Mouse (Mus musculus) embryonic facial prominence, embryonic 10.5 days (tissue): ENCODE measurements around the gene Nif3l1. TPM values are rescaled to one million over a fixed set of nuclear protein-coding genes. Genes with fewer than 3 reads are reported as not detected.
A peak's percentile ranks its signal among the peaks of the same experiment; 100 is the strongest.

Experiments
- DNase-seq: peaks from one replicate; pipeline ENCODE4 v3.0.0-alpha.2; 2017; ENCODE audit warnings: low spot score
- H3K27ac ChIP-seq: fragments of 300-500 bp; sonication (generic); replicated peaks from 2 replicates; pipeline ENCODE4 v1.5.1; 2016; ENCODE audit warnings: mild to moderate bottlenecking
- H3K27me3 ChIP-seq: fragments of 300-500 bp; sonication (generic); replicated peaks from 2 replicates; pipeline ENCODE4 v1.6.1; 2016; ENCODE audit warnings: low read depth, mild to moderate bottlenecking; ENCODE audit not compliant: poor library complexity, severe bottlenecking
- H3K36me3 ChIP-seq: fragments of 300-500 bp; sonication (generic); replicated peaks from 2 replicates; pipeline ENCODE4 v1.6.1; 2016; ENCODE audit warnings: mild to moderate bottlenecking, moderate library complexity
- H3K4me1 ChIP-seq: fragments of 300-500 bp; sonication (generic); 2 replicates; pipeline ENCODE4 v1.6.1; 2016
- H3K4me3 ChIP-seq: fragments of 300-500 bp; sonication (generic); 2 replicates; pipeline ENCODE4 v1.5.1; 2016; ENCODE audit warnings: mild to moderate bottlenecking, moderate library complexity
- H3K9me3 ChIP-seq: fragments of 300-500 bp; sonication (generic); 2 replicates; pipeline ENCODE4 v1.6.1; 2016; ENCODE audit warnings: mild to moderate bottlenecking
- WGBS: fragments of 180-500 bp; shearing (Covaris S2); methylation state at CpG from one replicate; pipeline ENCODE4 v1.1.7; 2016; 5-methylcytosine and 5-hydroxymethylcytosine counted together
- polyA plus RNA-seq: library from polyadenylated mRNA; unstranded; fragments of >200 nt; fragmentation: Nextera tagmentation; extraction: Ambion mirVana; gene quantifications from 2 replicates; pipeline ENCODE4 v1.2.1, GENCODE M21; 2016

Gene Nif3l1
- polyA plus RNA-seq, 1 experiment from 2014 or later, result 76.9 TPM

DNA sequence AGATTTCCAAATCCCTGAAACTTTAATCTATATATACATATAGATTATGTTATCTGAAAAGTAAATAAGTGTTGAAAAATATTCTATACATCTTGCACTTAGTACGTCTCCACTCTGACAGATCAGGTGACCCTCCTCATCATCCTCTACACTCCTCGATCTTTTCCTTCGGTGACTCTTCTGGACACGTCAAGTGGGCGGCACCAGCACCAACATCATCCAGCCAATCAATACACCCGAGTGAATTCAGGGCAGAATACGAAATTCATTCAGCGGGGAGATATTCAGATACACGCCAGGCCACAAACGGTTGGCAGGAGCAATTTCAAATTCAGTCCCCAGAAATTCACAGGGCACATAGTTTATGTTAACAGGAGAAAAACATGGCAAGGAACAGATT lies 24.9 kb upstream of the Nif3l1 start:
- H3K27me3 ChIP-seq, result no peaks in the 10 kb centered on the region
- peaks cover 17% of the 10 kb centered on the region for H3K4me1 ChIP-seq
- H3K36me3 ChIP-seq, result peaks cover 69% of the 10 kb centered on the region
- DNase-seq, result no peak
- no peaks in the 10 kb centered on the region for H3K9me3 ChIP-seq
- WGBS, result 91% methylated on average over 10 of the region's 10 CpGs
- H3K4me3 ChIP-seq, result no peak overlapping the region
- no peak overlapping the region for H3K27ac ChIP-seq

- peaks cover 17% of the 10 kb centered on the region for H3K4me1 ChIP-seq
- no peak overlapping the region for H3K27ac ChIP-seq
- WGBS, result 83% methylated on average over 7 of the region's 7 CpGs
- H3K36me3 ChIP-seq, result peaks cover 60% of the 10 kb centered on the region
- H3K27me3 ChIP-seq, result no peaks in the 10 kb centered on the region
- no peak for DNase-seq
- H3K4me3 ChIP-seq, result no peak overlapping the region
- no peaks in the 10 kb centered on the region for H3K9me3 ChIP-seq
Measured at GRCm38 (mm10) chr1:58420961-58421360, 24.0 kb upstream of the Nif3l1 start.

- peak overlapping the region; percentile 100 for H3K4me3 ChIP-seq
- WGBS, result 15% methylated on average over 13 of the region's 13 CpGs
- peak overlapping the region; percentile 100 for H3K27ac ChIP-seq
- DNase-seq, result peak; percentile 40
- H3K27me3 ChIP-seq, result no peaks in the 10 kb centered on the region
- H3K9me3 ChIP-seq, result no peaks in the 10 kb centered on the region
- peaks cover 41% of the 10 kb centered on the region for H3K36me3 ChIP-seq
- H3K4me1 ChIP-seq, result peaks cover 17% of the 10 kb centered on the region
Measured at GRCm38 (mm10) chr1:58422879-58423278, 22.1 kb upstream of the Nif3l1 start.

- peak within 1 kb of the TSS; percentile 100 for H3K4me3 ChIP-seq
Measured at GRCm38 (mm10) chr1:58423371-58424248, 21.3 kb upstream of the Nif3l1 start, which contains the start of gene Clk1. Gene Clk1 (minus strand): TSS chr1:58424066.

GRCm38 (mm10) chr1:58424551-58424950 lies 20.4 kb upstream of the Nif3l1 start:
- peaks cover 17% of the 10 kb centered on the region for H3K4me1 ChIP-seq
- no peak overlapping the region for H3K27ac ChIP-seq
- peak overlapping the region; percentile 100; the same call in 1 of the 2 replicates for H3K4me3 ChIP-seq
- H3K9me3 ChIP-seq, result no peaks in the 10 kb centered on the region
- H3K36me3 ChIP-seq, result peaks cover 25% of the 10 kb centered on the region
- H3K27me3 ChIP-seq, result no peaks in the 10 kb centered on the region
- no peak for DNase-seq
- 81% methylated on average over 3 of the region's 3 CpGs for WGBS

More at GRCm38 (mm10) chr1:58423371-58424248, 21.3 kb upstream of the Nif3l1 start, which contains the start of gene Clk1:
- Histone ChIP-seq H3K9me3 (no peaks in the 10 kb centered on the region), H3K27ac (peak within 1 kb of the TSS; percentile 100), H3K4me1 (peaks cover 17% of the 10 kb centered on the region), H3K36me3 (peaks cover 34% of the 10 kb centered on the region), H3K27me3 (no peaks in the 10 kb centered on the region)
- peak; percentile 93 for DNase-seq
- under 1% methylated on average over 79 of the region's 79 CpGs for WGBS

- DNase-seq, result no peak
- H3K27ac ChIP-seq, result peak overlapping the region; percentile 91
- H3K36me3 ChIP-seq, result peaks cover 57% of the 10 kb centered on the region
- 14% methylated on average over 10 of the region's 10 CpGs for WGBS
- no peaks in the 10 kb centered on the region for H3K27me3 ChIP-seq
- H3K4me3 ChIP-seq, result peak overlapping the region; percentile 72
- H3K9me3 ChIP-seq, result no peaks in the 10 kb centered on the region
- H3K4me1 ChIP-seq, result peaks cover 22% of the 10 kb centered on the region
Measured at GRCm38 (mm10) chr1:58444691-58445090, 260 bp upstream of the Nif3l1 start.

- DNase-seq, result no peak
- Histone ChIP-seq H3K9me3 (no peaks in the 10 kb centered on the region), H3K27ac (peak overlapping the region; percentile 91), H3K4me1 (peaks cover 22% of the 10 kb centered on the region), H3K36me3 (peaks cover 55% of the 10 kb centered on the region), H3K4me3 (peak overlapping the region; percentile 72), H3K27me3 (no peaks in the 10 kb centered on the region)
- 14% methylated on average over 11 of the region's 11 CpGs for WGBS
Measured at GRCm38 (mm10) chr1:58445861-58446260, 910 bp downstream of the Nif3l1 start.

- Histone ChIP-seq H3K36me3 (peaks cover 57% of the 10 kb centered on the region), H3K9me3 (no peaks in the 10 kb centered on the region), H3K4me1 (peaks cover 22% of the 10 kb centered on the region), H3K27ac (no peak overlapping the region), H3K4me3 (no peak overlapping the region), H3K27me3 (no peaks in the 10 kb centered on the region)
- no peak for DNase-seq
- WGBS, result 95% methylated on average over 7 of the region's 7 CpGs
Measured at GRCm38 (mm10) chr1:58447766-58448165, 2.8 kb downstream of the Nif3l1 start.

DNA sequence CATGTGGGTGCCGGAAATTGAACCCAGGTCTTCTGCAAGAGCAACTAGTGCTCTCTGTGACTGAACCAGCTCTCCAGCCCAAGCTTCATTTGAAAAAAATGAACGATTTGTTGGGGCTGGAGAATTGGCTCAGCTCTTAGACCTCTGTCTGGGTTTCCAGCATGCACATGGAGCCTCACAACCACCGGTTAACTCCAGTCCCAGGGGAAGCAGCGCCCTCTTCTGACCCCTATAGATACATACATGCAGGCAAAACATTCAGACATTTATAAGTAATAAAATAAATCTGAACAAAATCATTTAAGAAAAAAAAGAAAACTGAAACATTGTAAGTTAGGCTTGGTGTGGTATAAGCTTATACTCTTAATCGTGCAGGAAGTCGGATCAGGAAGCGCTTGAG lies 3.4 kb downstream of the Nif3l1 start:
- no peak overlapping the region for H3K4me3 ChIP-seq
- no peak overlapping the region for H3K27ac ChIP-seq
- 89% methylated on average over 7 of the region's 7 CpGs for WGBS
- peaks cover 63% of the 10 kb centered on the region for H3K36me3 ChIP-seq
- no peak for DNase-seq
- H3K4me1 ChIP-seq, result peaks cover 22% of the 10 kb centered on the region
- no peaks in the 10 kb centered on the region for H3K27me3 ChIP-seq
- no peaks in the 10 kb centered on the region; the same call in 1 of the 2 replicates for H3K9me3 ChIP-seq

- H3K4me3 ChIP-seq, result no peak overlapping the region
- no peaks in the 10 kb centered on the region for H3K4me1 ChIP-seq
- H3K27me3 ChIP-seq, result no peaks in the 10 kb centered on the region
- no peak for DNase-seq
- H3K27ac ChIP-seq, result no peak overlapping the region
- WGBS, result 94% methylated on average over 6 of the region's 6 CpGs
- no peaks in the 10 kb centered on the region; the same call in 1 of the 2 replicates for H3K9me3 ChIP-seq
- peaks cover 96% of the 10 kb centered on the region for H3K36me3 ChIP-seq
Measured at GRCm38 (mm10) chr1:58454316-58454715, 9.4 kb downstream of the Nif3l1 start.

GRCm38 (mm10) chr1:58458175-58458574 lies 13.2 kb downstream of the Nif3l1 start:
- no peak for DNase-seq
- peaks cover 100% of the 10 kb centered on the region for H3K36me3 ChIP-seq

DNA sequence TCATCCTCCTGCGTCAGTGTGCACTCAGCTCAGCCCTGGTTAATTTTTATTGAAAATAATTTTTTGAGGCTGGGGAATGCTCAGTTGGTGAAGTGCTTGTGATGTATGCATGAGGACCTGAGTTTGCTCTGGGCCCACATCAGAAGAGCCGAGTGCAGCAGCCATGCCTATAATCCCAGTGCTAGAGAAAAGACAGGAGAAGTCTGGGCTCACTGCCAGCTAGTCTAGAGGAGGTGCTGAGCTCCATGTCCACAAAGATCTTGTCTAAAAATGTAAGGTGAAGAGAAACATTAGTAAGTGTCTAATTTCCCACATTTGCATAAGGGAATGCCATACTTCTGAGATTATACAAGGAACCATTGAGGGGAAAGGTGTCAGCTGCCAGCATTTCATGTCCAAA lies 13.9 kb downstream of the Nif3l1 start:
- WGBS, result 92% methylated on average over 2 of the region's 2 CpGs

More at GRCm38 (mm10) chr1:58458175-58458574, 13.2 kb downstream of the Nif3l1 start:
- Histone ChIP-seq H3K4me1 (no peaks in the 10 kb centered on the region), H3K27me3 (no peaks in the 10 kb centered on the region), H3K9me3 (no peaks in the 10 kb centered on the region; the same call in 1 of the 2 replicates), H3K27ac (no peak overlapping the region), H3K4me3 (no peak overlapping the region)
- WGBS, result 95% methylated on average over 5 of the region's 5 CpGs

DNA sequence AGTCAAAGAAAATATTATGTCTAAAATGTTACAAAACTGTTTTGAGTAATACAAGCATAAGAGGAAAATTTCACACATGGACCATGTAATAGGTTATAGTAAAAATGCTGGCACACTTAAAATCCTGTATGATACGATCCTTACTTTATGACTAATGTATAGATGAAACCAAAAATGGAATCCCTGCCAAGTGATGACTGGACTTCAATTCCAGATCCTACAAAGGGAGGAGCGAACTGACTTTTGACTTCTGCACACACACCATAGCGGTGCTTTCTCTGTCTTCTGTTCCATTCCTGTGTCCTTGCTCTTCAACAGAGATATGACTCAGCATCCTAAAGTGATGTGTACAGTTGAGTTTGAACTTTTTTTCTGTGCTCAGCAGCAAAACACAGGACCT lies 15.6 kb downstream of the Nif3l1 start:
- H3K36me3 ChIP-seq, result peaks cover 100% of the 10 kb centered on the region
- H3K9me3 ChIP-seq, result no peaks in the 10 kb centered on the region
- H3K4me1 ChIP-seq, result no peaks in the 10 kb centered on the region
- H3K27ac ChIP-seq, result no peak overlapping the region
- no peaks in the 10 kb centered on the region for H3K27me3 ChIP-seq
- DNase-seq, result no peak
- WGBS, result 94% methylated on average over 3 of the region's 3 CpGs
- H3K4me3 ChIP-seq, result no peak overlapping the region

More for the DNA sequence above, 13.9 kb downstream of the Nif3l1 start:
- H3K9me3 ChIP-seq, result no peaks in the 10 kb centered on the region
- H3K27me3 ChIP-seq, result no peaks in the 10 kb centered on the region
- H3K27ac ChIP-seq, result no peak overlapping the region
- no peak overlapping the region for H3K4me3 ChIP-seq
- no peaks in the 10 kb centered on the region for H3K4me1 ChIP-seq
- DNase-seq, result no peak
- H3K36me3 ChIP-seq, result peaks cover 100% of the 10 kb centered on the region
